Mouse (Mus musculus) retina, postnatal 7 days (tissue): ENCODE data around the gene Tmprss9.

Experiments
- DNase-seq: peaks from one replicate; pipeline ENCODE4 v3.0.0-alpha.2; 2012; ENCODE audit warnings: low read depth, low spot score

Gene Tmprss9

DNA sequence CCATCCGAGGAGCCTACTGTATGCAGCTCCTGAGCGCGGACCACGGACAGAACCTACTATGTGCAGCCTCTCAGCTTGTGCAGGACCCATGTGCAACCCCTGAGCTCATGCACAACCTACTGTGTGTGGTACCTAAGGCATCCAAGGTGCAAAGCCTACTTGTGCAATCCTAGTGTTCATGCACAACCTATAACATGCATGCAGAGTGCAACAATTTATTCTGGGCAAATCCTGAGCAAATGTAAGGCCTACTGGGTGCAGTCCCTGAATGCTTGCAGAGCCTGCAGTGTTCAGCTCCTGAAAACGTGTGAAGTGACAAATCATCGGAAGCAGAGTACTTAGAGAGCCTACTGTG lies 65.1 kb downstream of the Tmprss9 start:
- no peak for DNase-seq

DNA sequence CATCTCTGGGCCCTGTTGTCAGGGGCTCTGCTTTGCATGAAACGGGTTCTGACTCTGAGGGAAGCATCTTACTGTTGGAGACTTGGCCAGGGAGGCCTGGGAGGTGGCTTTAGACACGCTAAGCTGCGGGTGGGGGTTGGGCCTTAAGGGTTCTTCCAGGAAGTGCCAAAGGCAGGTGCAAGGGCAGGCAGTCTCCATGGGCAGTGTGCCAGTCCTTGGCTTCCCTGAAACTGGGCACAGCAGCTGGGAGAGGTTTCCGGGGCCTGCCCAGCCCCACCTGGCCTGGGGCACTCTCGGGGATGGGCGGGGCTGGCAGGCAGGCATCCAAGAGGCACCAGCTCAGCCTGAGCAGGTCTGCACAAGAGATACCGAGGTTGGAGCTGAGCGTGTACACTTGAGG lies 66.0 kb downstream of the Tmprss9 start:
- no peak for DNase-seq

DNA sequence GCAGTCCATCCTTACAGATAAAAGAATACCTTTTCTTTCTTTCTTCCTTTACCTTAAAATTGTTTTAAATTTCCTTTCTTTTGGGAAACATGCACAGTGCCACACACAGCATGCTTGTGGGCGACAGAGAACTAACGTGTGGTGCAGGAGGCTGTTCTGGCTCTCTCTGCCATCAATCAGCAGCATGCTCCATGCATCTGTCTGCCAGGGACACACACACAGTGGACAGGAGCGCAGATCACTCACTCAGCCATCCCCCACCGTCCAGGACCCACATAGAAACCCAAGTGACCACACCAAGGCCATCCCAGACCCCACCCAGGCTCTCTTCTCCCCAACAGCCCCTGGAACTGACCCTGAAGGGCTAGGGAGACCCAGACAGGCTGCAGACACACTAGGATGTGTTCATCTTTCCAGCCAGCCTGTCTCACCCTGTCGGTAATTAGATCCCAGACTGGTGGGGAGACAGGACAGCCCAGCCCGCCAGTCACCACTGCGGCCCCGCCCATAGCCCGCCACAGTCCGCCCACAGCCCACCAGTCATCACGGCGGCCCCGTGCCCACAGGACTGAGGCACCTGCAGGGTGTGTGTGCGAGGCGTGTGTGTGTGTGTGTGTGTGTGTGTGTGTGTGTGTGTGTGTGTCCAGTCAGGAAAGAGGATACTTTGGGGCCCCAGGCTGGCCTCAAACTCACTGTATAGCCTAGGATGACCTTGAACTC lies 67.3 kb downstream of the Tmprss9 start:
- DNase-seq = no peak

DNA sequence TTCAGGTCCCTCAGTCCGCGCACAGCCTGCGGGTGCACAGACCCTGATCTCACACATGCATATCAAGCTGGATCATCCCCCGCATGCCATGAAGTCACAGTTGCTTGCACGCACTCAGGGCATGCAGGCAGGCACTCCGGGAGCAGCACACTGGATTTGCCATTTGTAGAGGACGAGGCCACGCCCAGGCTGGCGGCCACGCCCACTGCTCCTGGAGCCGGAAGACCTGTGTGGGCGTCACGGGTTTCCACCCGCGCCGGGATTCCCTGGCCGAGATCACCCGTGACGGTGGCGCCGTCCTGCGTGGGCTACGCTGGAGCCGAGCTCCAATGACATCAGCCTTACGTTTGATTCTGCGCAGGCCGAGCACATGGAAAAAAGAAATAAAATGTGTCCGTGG lies 68.0 kb downstream of the Tmprss9 start:
- DNase-seq = peak; percentile 68

DNA sequence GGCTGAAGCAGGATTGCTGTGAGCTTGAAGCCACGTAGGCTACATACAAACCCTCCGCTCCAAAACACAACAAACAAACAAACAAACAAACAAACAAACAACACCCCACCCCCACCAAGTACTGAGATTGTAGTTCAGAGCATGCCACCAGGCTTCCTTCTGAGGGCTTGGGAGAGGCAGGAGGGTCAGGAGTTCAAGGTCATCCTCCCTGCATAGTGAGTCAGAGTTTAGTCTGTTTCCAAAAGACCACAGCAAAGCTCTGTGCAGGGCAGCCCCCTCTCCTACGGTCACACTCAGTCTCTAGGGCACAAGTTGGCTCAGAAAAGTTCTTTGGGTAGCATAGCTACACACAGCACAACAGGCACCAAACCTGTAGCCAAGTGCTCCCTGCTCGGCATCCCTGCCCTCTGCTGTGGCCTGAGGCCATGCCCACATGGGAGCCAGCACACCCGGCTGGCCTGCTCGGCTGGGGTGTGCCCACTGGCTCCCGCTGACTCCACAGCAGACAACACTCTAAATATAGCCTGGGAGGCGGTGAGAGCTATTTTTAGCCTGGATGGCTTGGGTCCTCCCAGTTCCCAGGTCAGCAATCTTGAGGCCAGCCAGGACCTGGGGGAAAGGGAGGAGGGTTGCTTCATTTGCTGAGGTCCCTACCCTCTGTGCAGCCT lies 68.8 kb downstream of the Tmprss9 start:
- DNase-seq = no peak

DNA sequence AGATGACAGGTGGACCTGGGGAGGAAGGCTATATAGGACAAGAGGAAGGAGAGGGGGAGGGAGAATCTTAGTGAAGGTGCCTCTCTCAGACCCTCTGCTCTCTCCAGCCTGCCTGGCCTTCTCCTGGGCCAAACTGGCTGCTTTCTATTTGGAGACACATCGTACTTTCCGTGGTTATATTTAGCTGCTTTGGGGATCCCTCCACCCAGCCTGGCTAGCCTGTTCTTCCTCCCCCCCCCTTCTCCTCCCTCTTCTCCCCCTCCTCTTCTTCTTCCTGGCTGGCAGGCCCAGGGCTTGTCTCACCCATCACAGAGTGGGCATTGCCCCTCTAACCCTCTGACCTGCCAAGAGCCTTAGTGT lies 69.3 kb downstream of the Tmprss9 start:
- no peak for DNase-seq

DNA sequence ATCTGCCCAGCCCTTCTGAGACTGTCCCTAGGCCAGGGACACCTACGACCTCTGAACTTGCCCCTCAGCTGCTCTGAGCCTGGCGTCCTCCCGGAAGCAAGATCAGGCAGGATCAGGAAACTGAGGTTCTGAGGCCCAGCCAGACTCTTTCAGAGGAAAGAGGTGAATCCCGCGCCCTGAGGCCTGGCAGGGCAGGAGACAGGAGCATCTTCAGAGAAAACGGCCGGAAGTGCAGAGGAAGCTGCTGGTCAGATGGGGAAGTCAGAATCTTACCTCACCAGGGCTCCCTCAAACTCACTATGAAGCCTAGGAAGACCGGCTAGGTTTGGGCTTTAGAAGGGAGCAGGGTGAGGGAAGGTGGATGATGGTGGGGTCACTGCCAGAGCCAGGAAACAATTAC lies 71.3 kb downstream of the Tmprss9 start:
- DNase-seq = no peak

DNA sequence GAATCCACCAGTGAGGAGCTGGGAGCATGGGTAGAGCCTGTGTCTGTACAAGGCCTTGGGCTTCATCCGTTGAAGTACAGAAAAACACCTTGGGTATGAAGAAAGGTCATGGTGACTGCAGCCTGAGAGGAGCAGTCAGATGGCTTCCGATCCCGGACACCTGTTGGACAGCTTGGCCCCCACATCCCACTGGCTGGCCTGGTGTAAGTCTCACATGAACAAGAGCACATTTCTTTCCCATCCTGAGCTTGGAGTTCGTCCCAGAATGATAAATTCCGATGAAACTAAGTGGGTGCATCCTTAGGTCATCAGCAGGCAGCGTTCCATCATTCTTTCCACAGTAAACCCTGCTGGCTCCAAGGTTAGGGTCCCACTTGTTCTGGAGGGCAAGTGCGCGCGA lies 72.1 kb downstream of the Tmprss9 start:
- DNase-seq = no peak

DNA sequence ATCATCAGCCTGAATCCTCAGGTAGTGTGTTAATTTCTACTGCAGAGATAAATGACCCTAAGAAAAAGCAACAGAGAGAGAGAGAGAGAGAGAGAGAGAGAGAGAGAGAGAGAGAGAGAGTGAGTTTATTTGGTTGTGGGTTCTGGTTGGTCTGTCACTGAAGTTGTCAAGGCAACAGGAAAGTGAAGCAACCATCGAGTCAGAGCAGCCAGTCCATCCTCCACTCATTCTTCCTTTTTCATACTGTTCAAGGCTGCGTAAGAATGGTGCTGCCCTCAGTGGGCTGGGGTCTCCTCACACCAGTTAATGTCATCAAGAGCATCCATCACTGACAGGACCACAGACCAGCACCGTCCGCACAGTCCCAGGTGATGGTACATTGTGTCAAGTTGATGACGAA lies 72.6 kb downstream of the Tmprss9 start:
- no peak for DNase-seq

DNA sequence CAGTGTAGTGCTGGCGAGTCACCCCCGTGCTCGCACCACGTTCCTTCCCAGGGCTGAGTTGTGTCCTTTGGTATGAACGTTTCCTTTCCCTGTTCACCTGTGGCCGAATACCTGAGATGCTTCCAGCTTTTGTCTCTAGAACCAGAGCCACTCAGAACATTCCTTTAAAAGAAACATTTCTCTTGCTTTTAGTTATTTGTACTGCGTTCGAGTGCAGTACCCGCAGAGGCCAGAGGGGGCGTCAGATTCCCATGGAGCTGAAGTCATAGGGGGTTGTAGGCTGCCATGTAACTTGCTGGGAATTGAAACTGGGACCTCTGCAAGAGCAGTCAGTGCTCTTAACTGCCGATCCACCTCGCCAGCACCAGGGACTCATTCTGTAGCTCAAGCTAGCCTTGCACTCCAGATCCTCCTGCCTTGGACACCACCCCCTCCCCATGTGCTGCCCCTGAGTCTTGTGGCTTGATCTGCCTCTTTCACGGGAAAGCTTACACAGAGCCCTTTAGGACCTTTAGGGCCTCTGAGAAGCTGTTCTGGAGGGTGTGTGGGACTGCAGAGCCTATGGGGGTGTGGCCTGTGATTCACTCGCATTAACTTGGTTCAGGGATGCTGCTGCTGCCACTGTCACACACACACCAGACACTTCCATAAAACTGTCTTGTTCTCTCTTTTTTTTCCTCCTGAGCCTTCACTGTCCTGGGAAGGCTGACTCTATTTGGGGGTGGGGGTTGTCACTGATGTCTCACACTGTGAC lies 75.2 kb downstream of the Tmprss9 start:
- DNase-seq = no peak

DNA sequence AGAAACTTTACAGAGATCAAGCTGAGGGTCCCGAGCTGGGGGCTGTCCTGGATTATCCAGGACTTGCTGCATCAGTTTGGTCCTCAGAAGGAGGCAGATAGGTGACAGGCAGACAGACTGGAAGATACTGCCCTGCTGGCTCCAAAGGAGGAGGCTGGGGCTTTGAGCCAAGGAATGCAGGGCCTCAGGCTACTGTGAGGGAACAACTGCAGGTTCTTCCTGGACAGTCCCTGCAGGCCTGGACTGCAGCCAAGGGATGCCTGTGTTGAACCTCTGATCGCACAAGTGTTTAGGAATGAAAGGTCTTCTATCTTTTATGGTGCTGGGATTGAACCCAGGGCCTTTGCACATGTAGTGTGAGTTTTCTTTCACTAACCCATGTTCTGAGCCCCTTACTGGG lies 76.2 kb downstream of the Tmprss9 start:
- DNase-seq = no peak

DNA sequence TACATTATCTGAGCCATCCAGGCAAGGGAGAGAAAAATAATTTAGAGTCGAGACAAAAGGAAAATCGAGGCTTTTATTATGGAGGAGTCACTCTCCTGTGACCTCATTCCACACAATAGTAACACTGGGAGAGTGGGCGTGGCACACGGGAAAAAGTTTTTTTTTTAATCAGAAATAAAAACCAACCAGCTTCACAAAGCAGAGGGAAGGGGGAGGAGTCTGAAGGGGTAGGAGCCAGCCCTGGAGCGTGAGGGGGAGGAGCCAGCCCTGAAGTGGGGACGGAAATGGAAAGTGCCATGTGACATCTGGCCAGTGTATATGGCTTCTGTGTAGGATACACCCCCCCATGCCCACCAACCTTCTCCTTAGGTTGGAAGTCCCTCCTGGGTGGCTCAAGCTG lies 76.9 kb downstream of the Tmprss9 start:
- no peak for DNase-seq

DNA sequence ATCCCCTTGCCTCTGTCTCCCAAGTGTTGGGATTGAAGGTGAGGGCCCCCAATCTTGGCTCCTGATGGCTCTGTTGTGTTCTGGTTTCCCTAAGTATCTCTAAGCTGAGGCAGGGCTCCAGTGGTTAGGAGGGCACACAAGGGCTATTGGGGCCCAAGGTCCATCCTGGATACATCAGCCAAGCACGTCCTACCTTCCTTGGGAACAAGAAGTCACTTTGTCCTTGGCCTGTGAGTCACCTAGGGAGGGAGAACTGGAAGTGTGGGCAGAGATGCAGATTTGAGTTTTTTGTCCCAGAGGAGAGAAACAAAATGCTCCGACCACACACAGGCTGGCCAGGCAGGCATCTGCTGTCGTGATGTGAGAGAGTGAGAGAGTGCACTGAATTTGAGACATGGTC lies 77.4 kb downstream of the Tmprss9 start:
- no peak for DNase-seq
